Mouse (Mus musculus): ENCODE data around the gene Dpf3.

Gene Dpf3
- long read RNA-seq, experiment 1, partial matches to known transcripts = 3 of 8 reads
- long read RNA-seq, experiment 1, other reads (novel, unspliced or antisense) = 5 of 8 reads
- long read RNA-seq, experiment 2, partial matches to known transcripts = 0 of 6 reads
- long read RNA-seq, experiment 2, other reads (novel, unspliced or antisense) = 6 of 6 reads

- intact Hi-C loops (cut with DNase I) = loop anchor here (5.0 kb wide), 3 partner anchors 60 to 160 kb away; no protein-coding TSS in a partner anchor
Observed at GRCm38 (mm10) chr12:83487476-83487991, at the start of gene Dpf3. Gene Dpf3 (minus strand): TSS chr12:83487716.

- intact Hi-C loops (cut with DNase I) = no loop called here
Observed at GRCm38 (mm10) chr12:83536039-83536438, 48.5 kb upstream of the Dpf3 start.

- intact Hi-C loops (cut with DNase I) = no loop called here
Observed at GRCm38 (mm10) chr12:83535428-83535827, 47.9 kb upstream of the Dpf3 start.

GRCm38 (mm10) chr12:83534190-83534589 is 46.7 kb upstream of the Dpf3 start:
- intact Hi-C loops (cut with DNase I) = no loop called here

GRCm38 (mm10) chr12:83532966-83533365 is 45.5 kb upstream of the Dpf3 start:
- intact Hi-C loops (cut with DNase I) = no loop called here

GRCm38 (mm10) chr12:83531992-83532391 is 44.5 kb upstream of the Dpf3 start:
- intact Hi-C loops (cut with DNase I) = no loop called here

- intact Hi-C loops (cut with DNase I) = loop anchor here (10.0 kb wide), 1 partner anchor 106 kb away; the partner anchor contains the start of gene Rbm25
Observed at GRCm38 (mm10) chr12:83528665-83529064, 41.1 kb upstream of the Dpf3 start.

GRCm38 (mm10) chr12:83527816-83528215 is 40.3 kb upstream of the Dpf3 start:
- intact Hi-C loops (cut with DNase I) = loop anchor here (10.0 kb wide), 1 partner anchor 107 kb away; the partner anchor contains the start of gene Rbm25

GRCm38 (mm10) chr12:83525822-83526544 is 38.5 kb upstream of the Dpf3 start:
- intact Hi-C loops (cut with DNase I) = loop anchor here (10.0 kb wide), 1 partner anchor 109 kb away; the partner anchor contains the start of gene Rbm25

- intact Hi-C loops (cut with DNase I) = loop anchor here (10.0 kb wide), 1 partner anchor 110 kb away; the partner anchor contains the start of gene Rbm25
Observed at GRCm38 (mm10) chr12:83524329-83524728, 36.8 kb upstream of the Dpf3 start.

- intact Hi-C loops (cut with DNase I) = loop anchor here (10.0 kb wide), 1 partner anchor 111 kb away; the partner anchor contains the start of gene Rbm25
Observed at GRCm38 (mm10) chr12:83523892-83524291, 36.4 kb upstream of the Dpf3 start.

GRCm38 (mm10) chr12:83523056-83523455 is 35.5 kb upstream of the Dpf3 start:
- intact Hi-C loops (cut with DNase I) = loop anchor here (10.0 kb wide), 1 partner anchor 112 kb away; the partner anchor contains the start of gene Rbm25

- intact Hi-C loops (cut with DNase I) = loop anchor here (10.0 kb wide), 1 partner anchor 114 kb away; the partner anchor contains the start of gene Rbm25
Observed at GRCm38 (mm10) chr12:83521083-83521482, 33.6 kb upstream of the Dpf3 start.

GRCm38 (mm10) chr12:83520311-83520890 is 32.9 kb upstream of the Dpf3 start, which contains the start of gene Dcaf4:
Gene Dcaf4 (plus strand): TSS chr12:83520466.
- intact Hi-C loops (cut with DNase I) = loop anchor here (10.0 kb wide), 1 partner anchor 114 kb away; the partner anchor contains the start of gene Rbm25

GRCm38 (mm10) chr12:83517580-83517979 is 30.1 kb upstream of the Dpf3 start:
- intact Hi-C loops (cut with DNase I) = no loop called here

- intact Hi-C loops (cut with DNase I) = no loop called here
Observed at GRCm38 (mm10) chr12:83514216-83514615, 26.7 kb upstream of the Dpf3 start.

GRCm38 (mm10) chr12:83513185-83513584 is 25.7 kb upstream of the Dpf3 start:
- intact Hi-C loops (cut with DNase I) = no loop called here

- intact Hi-C loops (cut with DNase I) = no loop called here
Observed at GRCm38 (mm10) chr12:83512783-83513182, 25.3 kb upstream of the Dpf3 start.

GRCm38 (mm10) chr12:83510586-83510985 is 23.1 kb upstream of the Dpf3 start:
- intact Hi-C loops (cut with DNase I) = no loop called here

GRCm38 (mm10) chr12:83506543-83506942 is 19.0 kb upstream of the Dpf3 start:
- intact Hi-C loops (cut with DNase I) = no loop called here

GRCm38 (mm10) chr12:83502190-83502589 is 14.7 kb upstream of the Dpf3 start:
- intact Hi-C loops (cut with DNase I) = loop anchor here (1.0 kb wide), 1 partner anchor 388 kb away; no protein-coding TSS in a partner anchor
